Mouse (Mus musculus) myocyte (in vitro differentiated cells): Measurements from ENCODE around the gene Dab2. TPM values are rescaled to one million over a fixed set of nuclear protein-coding genes. Genes with fewer than 3 reads are reported as not detected.

Source experiments
- H3K27me3 ChIP-seq: one replicate; pipeline ENCODE4 v1.6.1; 2011; ENCODE audit not compliant: control insufficient read depth, insufficient read depth, insufficient read length
- H3K36me3 ChIP-seq: one replicate; pipeline ENCODE4 v1.6.1; 2011; ENCODE audit not compliant: control insufficient read depth, insufficient read depth
- H3K4me2 ChIP-seq: one replicate; pipeline ENCODE4 v1.6.1; 2011; ENCODE audit warnings: low read depth, control low read depth
- H3K4me3 ChIP-seq: one replicate; pipeline ENCODE4 v1.5.1; 2011; ENCODE audit warnings: mild to moderate bottlenecking, control low read depth, moderate library complexity
- H3K79me2 ChIP-seq: one replicate; pipeline ENCODE4 v1.6.1; 2011; ENCODE audit not compliant: control insufficient read depth, insufficient read depth
- H3ac ChIP-seq: one replicate; pipeline ENCODE4 v1.6.1; 2011; ENCODE audit not compliant: control insufficient read depth, insufficient read length
- CEBPB ChIP-seq: IDR thresholded peaks from 2 replicates; pipeline ENCODE4 v1.6.1; 2011; ENCODE audit warnings: mild to moderate bottlenecking, moderate library complexity; ENCODE audit not compliant: poor library complexity, insufficient read depth, severe bottlenecking
- E2F4 ChIP-seq: IDR thresholded peaks from one replicate; pipeline ENCODE4 v1.6.1; 2011; ENCODE audit warnings: mild to moderate bottlenecking, control low read depth, moderate library complexity; ENCODE audit not compliant: insufficient read depth
- MAX ChIP-seq: IDR thresholded peaks from one replicate; pipeline ENCODE4 v1.6.1; 2011; ENCODE audit warnings: low read depth, mild to moderate bottlenecking, control low read depth
- MYOD1 ChIP-seq, 3 experiments: IDR thresholded peaks; one replicate each; pipeline ENCODE4 v1.6.1; 2011; ENCODE audit warnings: control low read depth in 2 of 3, low read depth in 2 of 3, mild to moderate bottlenecking in 2 of 3, moderate library complexity in 1 of 3; ENCODE audit not compliant: insufficient read length in 2 of 3, control insufficient read depth in 1 of 3
- MYOG ChIP-seq, 3 experiments: IDR thresholded peaks; one replicate each; pipeline ENCODE4 v1.6.1; 2011; ENCODE audit warnings: control low read depth in 2 of 3, low read depth in 2 of 3, mild to moderate bottlenecking in 2 of 3; ENCODE audit not compliant: insufficient read length in 2 of 3, control insufficient read depth in 1 of 3, insufficient read depth in 1 of 3
- POLR2A ChIP-seq: IDR thresholded peaks from one replicate; pipeline ENCODE4 v1.6.1; 2011; ENCODE audit warnings: low read depth, mild to moderate bottlenecking, control low read depth, moderate library complexity; ENCODE audit not compliant: insufficient read length
- POLR2AphosphoS2 ChIP-seq: IDR thresholded peaks from one replicate; pipeline ENCODE4 v1.6.1; 2011; ENCODE audit warnings: low read depth, control low read depth; ENCODE audit not compliant: insufficient read length
- REST ChIP-seq: IDR thresholded peaks from one replicate; pipeline ENCODE4 v1.6.1; 2011; ENCODE audit warnings: mild to moderate bottlenecking, control low read depth, moderate library complexity; ENCODE audit not compliant: insufficient read depth, insufficient read length
- SRF ChIP-seq: IDR thresholded peaks from one replicate; pipeline ENCODE4 v1.6.1; 2011; ENCODE audit warnings: low read depth; ENCODE audit not compliant: control insufficient read depth, insufficient read length
- TCF12 ChIP-seq: IDR thresholded peaks from one replicate; pipeline ENCODE4 v1.6.1; 2011; ENCODE audit warnings: mild to moderate bottlenecking, control low read depth; ENCODE audit not compliant: poor library complexity, insufficient read depth, severe bottlenecking
- TCF3 ChIP-seq: IDR thresholded peaks from one replicate; pipeline ENCODE4 v1.6.1; 2011; ENCODE audit warnings: low read depth, control low read depth; ENCODE audit not compliant: insufficient read length
- USF1 ChIP-seq: IDR thresholded peaks from one replicate; pipeline ENCODE4 v1.6.1; 2011; ENCODE audit warnings: low read depth, mild to moderate bottlenecking, control low read depth, moderate library complexity
- polyA plus RNA-seq: library from polyadenylated mRNA; unstranded; fragments of >200 nt; fragmentation: generic; extraction: Trizol; gene quantifications from one replicate; pipeline ENCODE4 v1.2.1, GENCODE M21; 2012; ENCODE audit warnings: missing spikeins

The Dab2 gene
- polyA plus RNA-seq, 1 experiment: 9.8 TPM

DNA sequence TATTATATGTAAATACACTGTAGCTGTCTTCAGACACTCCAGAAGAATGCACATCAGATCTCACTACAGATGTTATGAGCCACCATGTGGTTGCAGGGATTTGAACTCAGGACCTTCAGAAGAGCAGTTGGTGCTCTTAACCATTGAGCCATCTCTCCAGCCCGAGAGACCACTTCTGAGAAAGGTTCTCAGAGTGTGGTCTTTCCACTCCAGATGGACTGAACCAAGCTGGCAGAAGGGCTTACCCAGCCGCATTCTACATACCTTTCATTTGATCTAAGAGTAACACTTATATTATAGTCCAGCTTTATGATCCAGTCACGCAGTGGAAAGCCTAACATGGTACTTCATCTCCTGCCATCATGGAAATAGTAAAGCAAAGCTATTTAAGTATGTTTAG is 92.3 kb downstream of the Dab2 start:
- H3K4me3 ChIP-seq: no peak overlapping the region
- no peak overlapping the region for H3ac ChIP-seq
- peaks cover 11% of the 10 kb centered on the region for H3K36me3 ChIP-seq
- no peak for TF ChIP-seq TCF12
- TF ChIP-seq SRF: no peak
- TF ChIP-seq E2F4: no peak
- no peak for TF ChIP-seq POLR2A
- no peak for TF ChIP-seq MYOD1 (IDR thresholded peaks at IDR 0.05; ENCODE audit: control insufficient read depth in 1 of 3, insufficient read length in 2 of 3, low read depth in 2 of 3)
- no peak for TF ChIP-seq CEBPB
- TF ChIP-seq MAX: no peak
- TF ChIP-seq MYOG (IDR thresholded peaks at IDR 0.05; ENCODE audit: control insufficient read depth in 1 of 3, insufficient read depth in 1 of 3, insufficient read length in 2 of 3, low read depth in 2 of 3): no peak
- TF ChIP-seq REST: no peak
- no peak for TF ChIP-seq TCF3
- no peak for TF ChIP-seq USF1
- TF ChIP-seq POLR2AphosphoS2: no peak
- H3K79me2 ChIP-seq: peaks cover 29% of the 10 kb centered on the region
- no peak overlapping the region for H3K4me2 ChIP-seq
- H3K27me3 ChIP-seq: no peaks in the 10 kb centered on the region

DNA sequence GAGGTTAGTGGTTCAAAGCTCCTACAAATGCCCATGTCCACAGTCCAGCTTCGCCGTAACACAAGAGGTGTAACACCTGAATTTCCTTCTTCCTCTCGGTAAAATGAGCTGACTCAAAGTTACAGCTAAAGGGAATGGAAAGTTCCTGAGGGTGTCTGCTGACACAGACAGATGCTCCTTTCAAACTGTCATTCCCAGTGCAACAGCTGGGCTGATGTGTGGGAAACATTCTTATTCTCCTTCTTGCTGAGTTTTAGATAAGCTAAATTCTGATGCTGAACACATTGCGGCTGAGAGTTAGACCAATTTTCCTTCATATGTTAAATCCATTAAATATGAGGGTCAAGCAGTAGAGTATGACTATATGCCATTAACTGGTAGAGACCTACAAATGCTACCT is 94.0 kb downstream of the Dab2 start:
- TF ChIP-seq CEBPB (no peak), MAX (no peak), REST (no peak), MYOD1 (IDR thresholded peaks at IDR 0.05; ENCODE audit: control insufficient read depth in 1 of 3, insufficient read length in 2 of 3, low read depth in 2 of 3) (no peak), TCF12 (no peak), TCF3 (no peak), SRF (no peak), USF1 (no peak), E2F4 (no peak), MYOG (IDR thresholded peaks at IDR 0.05; ENCODE audit: control insufficient read depth in 1 of 3, insufficient read depth in 1 of 3, insufficient read length in 2 of 3, low read depth in 2 of 3) (no peak), POLR2AphosphoS2 (no peak), POLR2A (no peak)
- no peak overlapping the region for H3K4me2 ChIP-seq

GRCm38 (mm10) chr15:6398211-6398610 is 98.6 kb downstream of the Dab2 start:
- TF ChIP-seq E2F4 (no peak), POLR2A (no peak), SRF (no peak), POLR2AphosphoS2 (no peak), CEBPB (no peak), TCF3 (no peak), MYOG (IDR thresholded peaks at IDR 0.05; ENCODE audit: control insufficient read depth in 1 of 3, insufficient read depth in 1 of 3, insufficient read length in 2 of 3, low read depth in 2 of 3) (no peak), MAX (no peak), REST (no peak), TCF12 (no peak), USF1 (no peak), MYOD1 (IDR thresholded peaks at IDR 0.05; ENCODE audit: control insufficient read depth in 1 of 3, insufficient read length in 2 of 3, low read depth in 2 of 3) (no peak)
- Histone ChIP-seq H3K79me2 (no peaks in the 10 kb centered on the region), H3K27me3 (no peaks in the 10 kb centered on the region), H3K4me2 (no peak overlapping the region), H3ac (no peak overlapping the region), H3K4me3 (no peak overlapping the region), H3K36me3 (peaks cover 19% of the 10 kb centered on the region)

More for the DNA sequence above, 94.0 kb downstream of the Dab2 start:
- no peak overlapping the region for H3K4me3 ChIP-seq
- H3K36me3 ChIP-seq: peaks cover 19% of the 10 kb centered on the region
- H3ac ChIP-seq: no peak overlapping the region
- peaks cover 12% of the 10 kb centered on the region for H3K79me2 ChIP-seq
- no peaks in the 10 kb centered on the region for H3K27me3 ChIP-seq

- peaks cover 14% of the 10 kb centered on the region for H3K36me3 ChIP-seq
- no peak overlapping the region for H3ac ChIP-seq
- H3K4me2 ChIP-seq: no peak overlapping the region
- H3K27me3 ChIP-seq: no peaks in the 10 kb centered on the region
- H3K79me2 ChIP-seq: no peaks in the 10 kb centered on the region
- TF ChIP-seq POLR2A (no peak), TCF12 (no peak), CEBPB (no peak), MYOD1 (IDR thresholded peaks at IDR 0.05; ENCODE audit: control insufficient read depth in 1 of 3, insufficient read length in 2 of 3, low read depth in 2 of 3) (no peak), SRF (no peak), TCF3 (no peak), POLR2AphosphoS2 (no peak), MAX (no peak), USF1 (no peak), E2F4 (no peak)
- H3K4me3 ChIP-seq: no peak overlapping the region
Measured at GRCm38 (mm10) chr15:6398881-6399280, 99.3 kb downstream of the Dab2 start.

GRCm38 (mm10) chr15:6400115-6400514 is 100.5 kb downstream of the Dab2 start:
- no peaks in the 10 kb centered on the region for H3K27me3 ChIP-seq
- no peak overlapping the region for H3ac ChIP-seq
- H3K36me3 ChIP-seq: peaks cover 7% of the 10 kb centered on the region
- no peak for TF ChIP-seq REST
- no peak for TF ChIP-seq MYOG (IDR thresholded peaks at IDR 0.05; ENCODE audit: control insufficient read depth in 1 of 3, insufficient read depth in 1 of 3, insufficient read length in 2 of 3, low read depth in 2 of 3)
- TF ChIP-seq TCF12: no peak
- TF ChIP-seq MAX: no peak
- TF ChIP-seq MYOD1 (IDR thresholded peaks at IDR 0.05; ENCODE audit: control insufficient read depth in 1 of 3, insufficient read length in 2 of 3, low read depth in 2 of 3): no peak
- TF ChIP-seq CEBPB: no peak
- no peak for TF ChIP-seq E2F4
- TF ChIP-seq TCF3: no peak
- TF ChIP-seq POLR2A: no peak
- TF ChIP-seq POLR2AphosphoS2: no peak
- no peak for TF ChIP-seq SRF
- H3K79me2 ChIP-seq: peaks cover 3% of the 10 kb centered on the region
- H3K4me2 ChIP-seq: no peak overlapping the region
- H3K4me3 ChIP-seq: no peak overlapping the region
